In the genomic region with DNA sequence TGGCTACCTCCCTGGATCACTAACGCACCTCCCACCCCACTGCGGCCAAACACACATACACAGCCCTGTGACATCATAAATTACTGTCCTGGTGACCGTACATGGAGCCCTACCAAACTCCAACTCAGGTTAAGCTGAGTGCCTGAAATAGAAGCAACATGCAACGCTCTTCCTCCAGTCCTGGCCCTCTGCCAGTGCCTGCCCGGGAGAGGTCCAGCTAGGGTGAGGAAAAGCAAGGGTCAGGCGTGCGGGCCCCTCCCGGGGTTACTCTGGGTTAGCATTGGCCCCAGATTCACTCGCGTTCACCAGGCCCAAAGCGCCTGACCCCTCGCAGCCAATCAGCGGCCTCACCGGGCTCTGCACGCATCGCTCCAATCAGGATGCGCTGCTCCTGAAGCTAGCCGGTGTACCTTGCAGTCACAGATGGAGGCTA, we compare ENCODE assay signal across 8 mouse cellular contexts. TPM values are rescaled to one million over a fixed set of nuclear protein-coding genes. Genes with fewer than 3 reads are reported as not detected.
DNase-seq lines count a peak whose midpoint lies in the region.

No protein-coding gene starts in this region.

- DNase-seq in NIH3T3 (ENCODE audit: low read depth) = peak; percentile 91
- DNase-seq in cerebellum, adult 9-11 months = peak; percentile 97
- peak; percentile 82 for DNase-seq in forelimb bud, embryonic 11.5 days (ENCODE audit: low read depth, low spot score)
- peak; percentile 93 for DNase-seq in heart, postnatal 4 days
- peak; percentile 82 to 84 for DNase-seq in layer of hippocampus, adult 8-10 months (ENCODE audit: low spot score in 2 of 2)
- DNase-seq in lung, postnatal 10 days = peak; percentile 88
- peak; percentile 55 for DNase-seq in ovary, postnatal 10 days (ENCODE audit: low spot score)
- DNase-seq in thymus, postnatal 10 days (ENCODE audit: low spot score in 2 of 2) = peak; percentile 16 to 44

RNA-seq across cellular contexts. Expression of gene Scd4, which starts 18.5 kb away (rescaled TPM):
- total RNA-seq in heart, postnatal 4 days (2021) = 10 to 100 TPM; 47.7 to 52.4 TPM
- 1 to 10 TPM; 2.3 to 3.0 (median 2.7) TPM for total RNA-seq in layer of hippocampus, adult 8-10 months (2022)

RNA-seq across cellular contexts. Expression of gene Scd2, which starts 20.9 kb away (rescaled TPM):
- total RNA-seq in heart, postnatal 4 days (2021) = 10 to 100 TPM; 78.1 to 82.1 TPM
- 100 to 1,000 TPM; 662 to 773 (median 703) TPM for total RNA-seq in layer of hippocampus, adult 8-10 months (2022)

Comparison
In these comparisons a context has a peak if more than half of its experiments do, and no peak if none do; other contexts are left out.
1. Peak in every context shown above with its lines: DNase-seq.
2. DNase-seq: peak in every context shown above with its lines; median percentile 97 in cerebellum, adult 9-11 months; 93 in heart, postnatal 4 days; 91 in NIH3T3; 88 in lung, postnatal 10 days; 83 in layer of hippocampus, adult 8-10 months; 82 in forelimb bud, embryonic 11.5 days; 55 in ovary, postnatal 10 days; 30 in thymus, postnatal 10 days.
3. RNA of gene Scd4, which starts 18.5 kb away (total RNA-seq): 47.7 to 52.4 TPM in heart, postnatal 4 days; 2.3 to 3.0 TPM in layer of hippocampus, adult 8-10 months; every median in the first group is over 10 times any median in the second.
4. RNA of gene Scd2, which starts 20.9 kb away (total RNA-seq): 662 to 773 TPM in layer of hippocampus, adult 8-10 months; 78.1 to 82.1 TPM in heart, postnatal 4 days; every median in the first group is over 4 times any median in the second.